Mouse (Mus musculus) adrenal gland, postnatal 25 days (tissue): ENCODE data around the gene Unc5c. TPM values are rescaled to one million over a fixed set of nuclear protein-coding genes. Genes with fewer than 3 reads are reported as not detected.
A peak's percentile ranks its signal among the peaks of the same experiment; 100 is the strongest.

Experiments used
- DNase-seq: peaks from one replicate; pipeline ENCODE4 v3.0.0; 2021; ENCODE audit warnings: mixed read lengths
- total RNA-seq: library from RNA; stranded (reverse); gene quantifications from 2 replicates; pipeline ENCODE4 v1.2.3, GENCODE M21; 2021

Unc5c gene
- total RNA-seq, 1 experiment from 2014 or later = 5.9 TPM

DNA sequence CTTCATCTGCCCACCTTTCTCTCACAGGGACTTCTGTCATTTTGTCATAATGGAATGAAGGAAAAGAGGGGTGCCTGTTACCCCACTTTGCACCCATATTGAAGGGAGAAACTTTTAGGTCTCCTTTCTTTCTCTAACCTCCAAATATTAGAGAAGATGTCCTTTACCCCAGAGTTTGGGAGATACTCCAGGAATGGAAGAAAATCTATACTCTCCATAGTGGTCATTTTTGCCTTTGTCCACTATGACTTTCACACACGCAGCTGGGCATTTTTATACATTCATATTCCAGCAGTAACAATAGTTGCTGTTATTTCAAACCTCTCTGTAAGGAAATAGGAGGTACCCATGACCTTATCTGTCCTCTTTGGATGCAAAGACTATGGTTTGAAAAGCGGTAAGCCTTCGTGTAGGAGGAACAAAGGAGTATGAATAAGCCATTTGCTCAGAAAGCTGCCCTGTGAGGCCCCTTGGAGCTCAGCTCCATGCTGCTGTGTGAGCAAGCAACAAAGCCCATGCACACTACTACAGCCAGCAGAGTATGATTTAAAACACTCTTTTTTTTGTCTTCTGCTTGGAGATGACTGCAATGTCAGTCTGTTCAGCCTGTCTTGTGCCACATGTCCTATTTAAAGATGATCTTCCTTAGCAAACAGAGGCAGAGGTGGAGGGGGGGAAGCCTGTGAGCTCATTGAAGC lies 353.7 kb downstream of the Unc5c start:
- no peak for DNase-seq

DNA sequence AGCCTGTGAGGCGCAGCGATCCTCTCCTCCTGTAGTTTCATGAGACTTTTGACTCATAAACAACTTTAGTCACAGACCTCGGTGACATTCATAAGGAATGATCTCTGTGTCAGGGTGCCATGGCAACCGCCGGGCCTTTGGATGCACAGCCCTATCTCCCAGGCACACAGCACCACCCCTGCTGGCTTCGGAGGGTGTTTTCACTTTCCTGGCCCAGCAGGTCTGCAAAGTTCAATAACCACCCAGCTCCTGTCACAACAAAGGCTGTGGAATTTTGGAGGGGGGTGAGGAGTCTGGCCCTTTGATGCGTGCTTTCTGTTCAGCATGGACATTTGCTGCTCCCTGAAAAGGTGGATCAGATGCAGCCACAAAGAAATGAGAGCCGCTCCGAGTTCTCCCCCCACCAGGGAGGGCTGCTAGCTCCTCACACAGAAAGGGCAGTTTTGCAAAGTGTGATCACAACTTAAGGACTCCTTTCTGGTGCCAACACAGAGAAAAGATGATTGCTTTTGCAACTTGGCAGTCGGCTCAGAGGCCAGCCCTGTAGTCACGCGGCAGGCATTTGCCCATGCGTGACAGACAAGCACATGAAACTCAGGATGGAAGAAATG lies 354.4 kb downstream of the Unc5c start:
- DNase-seq = peak; percentile 41

DNA sequence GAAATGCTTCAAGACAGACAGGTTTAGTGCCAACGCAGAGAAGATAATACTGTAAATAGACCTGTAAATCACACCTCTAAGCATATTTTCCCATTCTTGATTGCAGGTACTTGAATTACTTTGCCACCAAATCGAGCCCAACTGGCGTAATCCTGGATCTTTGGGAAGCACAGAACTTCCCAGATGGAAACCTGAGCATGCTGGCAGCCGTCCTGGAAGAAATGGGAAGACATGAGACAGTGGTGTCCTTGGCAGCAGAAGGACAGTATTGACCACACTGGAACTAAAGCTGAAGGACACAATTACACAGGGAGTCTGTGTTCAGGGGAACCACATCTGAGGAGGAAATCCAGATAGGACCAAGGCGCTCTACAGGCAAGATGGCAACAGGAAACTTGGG lies 363.3 kb downstream of the Unc5c start:
- DNase-seq = no peak

DNA sequence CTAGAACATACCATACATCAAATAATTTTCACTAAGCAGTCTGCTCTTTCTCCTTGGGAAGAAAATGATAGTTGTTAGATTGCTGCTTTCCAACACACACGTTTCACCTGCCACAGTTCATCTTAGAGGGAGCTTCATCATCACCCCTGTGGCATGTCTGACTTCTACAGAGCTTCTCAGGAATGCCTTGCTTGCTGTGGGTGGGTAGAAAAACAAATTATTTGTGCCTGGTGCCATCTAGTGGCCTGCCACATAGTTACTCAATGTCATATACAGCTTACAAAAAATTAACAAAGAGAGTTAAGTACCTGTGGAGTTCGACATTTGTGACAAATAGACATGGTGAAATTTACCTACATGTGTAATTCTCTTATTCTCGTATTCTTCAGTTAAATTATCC lies 366.1 kb downstream of the Unc5c start:
- peak; percentile 51 for DNase-seq

GRCm38 (mm10) chr3:141838864-141839263 lies 373.8 kb downstream of the Unc5c start:
- DNase-seq = no peak

- DNase-seq = no peak
Observed at GRCm38 (mm10) chr3:141849206-141849605, 384.2 kb downstream of the Unc5c start.

GRCm38 (mm10) chr3:141850141-141850540 lies 385.1 kb downstream of the Unc5c start:
- no peak for DNase-seq

GRCm38 (mm10) chr3:141854339-141854738 lies 389.3 kb downstream of the Unc5c start:
- DNase-seq = no peak

DNA sequence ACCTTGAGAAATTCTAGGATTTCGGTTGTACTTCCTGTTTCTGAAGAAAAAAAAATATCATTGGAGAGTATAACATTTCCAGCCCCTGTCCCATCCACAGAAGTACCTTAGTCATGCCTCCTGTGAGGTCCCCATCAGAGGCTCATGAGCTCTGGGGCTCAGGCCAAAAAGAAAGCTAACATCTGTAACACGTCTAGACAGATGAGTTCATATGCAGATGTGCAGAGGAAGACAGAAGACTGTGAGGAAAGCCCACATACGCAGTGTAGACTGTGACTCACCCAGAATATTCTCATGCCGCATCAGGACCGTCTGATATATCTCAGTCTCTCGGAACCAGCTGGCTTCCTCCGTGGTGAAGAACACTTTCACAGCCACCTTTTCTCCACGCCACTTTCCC lies 392.1 kb downstream of the Unc5c start:
- DNase-seq = no peak

DNA sequence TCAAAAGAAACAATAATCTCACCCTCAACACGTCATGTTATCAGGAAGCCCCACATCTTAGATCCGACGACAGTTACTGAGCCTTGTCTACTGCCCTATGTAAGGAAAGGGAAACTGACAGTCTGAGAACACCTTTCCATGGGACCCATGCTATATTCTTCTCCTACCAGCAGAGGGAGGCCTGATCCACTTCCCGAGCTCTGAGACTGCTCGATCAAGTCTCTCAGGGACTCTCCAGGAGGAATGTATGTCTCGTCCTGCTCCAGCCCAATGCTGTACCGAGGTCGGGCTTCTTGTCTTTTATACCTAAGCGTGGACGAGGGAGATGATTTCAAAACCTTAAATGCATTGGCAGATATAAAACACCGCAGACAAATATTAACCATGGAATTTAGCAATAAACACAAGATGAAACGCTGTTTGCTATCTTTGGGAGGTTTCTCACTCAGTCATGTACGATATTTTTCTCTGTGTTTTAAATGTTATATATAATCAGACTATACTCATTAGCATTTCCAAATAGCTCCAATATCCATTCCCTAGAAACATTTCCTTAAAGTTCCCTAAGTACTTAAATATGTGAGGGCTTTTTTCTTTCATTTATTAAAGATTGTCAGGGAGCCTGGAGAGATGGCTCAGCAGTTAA lies 397.9 kb downstream of the Unc5c start:
- DNase-seq = peak; percentile 23

- DNase-seq = no peak
Observed at GRCm38 (mm10) chr3:141871805-141872204, 406.8 kb downstream of the Unc5c start.

GRCm38 (mm10) chr3:141872337-141873042 lies 407.5 kb downstream of the Unc5c start:
- DNase-seq = no peak

GRCm38 (mm10) chr3:141882496-141882895 lies 417.5 kb downstream of the Unc5c start:
- DNase-seq = no peak

DNA sequence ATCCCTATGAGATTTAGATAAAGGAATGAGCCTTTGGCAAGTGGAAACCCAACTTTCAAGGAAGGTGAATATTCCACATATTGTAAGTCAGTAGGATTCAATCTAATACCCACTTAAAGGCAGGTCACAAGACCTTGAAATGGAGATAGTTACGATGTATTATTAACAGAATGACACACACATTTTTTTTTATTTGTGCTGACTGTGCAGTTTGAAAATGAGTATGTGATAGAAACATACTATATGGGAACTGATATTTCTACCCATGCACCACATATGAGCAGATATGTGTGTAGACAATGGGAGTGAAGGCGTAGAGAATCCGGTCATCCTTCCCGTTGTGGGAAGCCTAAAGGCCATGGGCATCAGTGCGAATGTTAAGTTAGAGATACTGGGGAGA lies 419.2 kb downstream of the Unc5c start:
- DNase-seq = no peak
